Mouse (Mus musculus) heart, embryonic 16.5 days (tissue): ENCODE measurements at regions not wholly inside any gene's neighbourhood (a gene's known extent, or its start where the extent isn't known, plus 50 kb on each side); places are given as distances from the start of the nearest gene placed in this dataset.

Source experiments
- ATAC-seq: fragments of 200-750 bp; cut with Nextera tagmentation; replicated peaks from 2 replicates; pipeline ENCODE4 v1.8.0; 2017; ENCODE audit warnings: moderate number of reproducible peaks; ENCODE audit not compliant: insufficient read depth, low FRiP score; ENCODE audit errors: extremely low read depth
- H3K27ac ChIP-seq: fragments of 300-500 bp; sonication (generic); 2 replicates; pipeline ENCODE4 v1.5.1; 2014; ENCODE audit warnings: mild to moderate bottlenecking, low read length, control low read depth, moderate library complexity
- H3K27me3 ChIP-seq: fragments of 300-500 bp; sonication (generic); 2 replicates; pipeline ENCODE4 v1.6.1; 2014; ENCODE audit warnings: low read length, mixed read lengths; ENCODE audit not compliant: control insufficient read depth, insufficient read depth
- H3K36me3 ChIP-seq: fragments of 300-500 bp; sonication (generic); 2 replicates; pipeline ENCODE4 v1.6.1; 2014; ENCODE audit not compliant: control insufficient read depth, insufficient read depth
- H3K4me1 ChIP-seq: fragments of 300-500 bp; sonication (generic); 2 replicates; pipeline ENCODE4 v1.6.1; 2014; ENCODE audit warnings: low read length, mixed read lengths; ENCODE audit not compliant: control insufficient read depth, insufficient read depth
- H3K4me2 ChIP-seq: fragments of 300-500 bp; sonication (generic); 2 replicates; pipeline ENCODE4 v1.6.1; 2014; ENCODE audit warnings: low read depth, mild to moderate bottlenecking, control low read depth, low read length
- H3K4me3 ChIP-seq: fragments of 300-500 bp; sonication (generic); 2 replicates; pipeline ENCODE4 v1.5.1; 2014; ENCODE audit warnings: mild to moderate bottlenecking, control low read depth, low read length
- H3K9ac ChIP-seq: fragments of 300-500 bp; sonication (generic); 2 replicates; pipeline ENCODE4 v1.6.1; 2014; ENCODE audit warnings: low read length, control low read depth
- H3K9me3 ChIP-seq: fragments of 300-500 bp; sonication (generic); replicated peaks from 2 replicates; pipeline ENCODE4 v1.6.1; 2016; ENCODE audit warnings: low read length; ENCODE audit not compliant: control insufficient read depth
- WGBS: fragments of 180-500 bp; shearing (Covaris S2); extraction: QIAGEN DNeasy Blood & Tissue Kit; methylation state at CpG from one replicate; pipeline ENCODE4 v1.1.7; 2014; 5-methylcytosine and 5-hydroxymethylcytosine counted together

DNA sequence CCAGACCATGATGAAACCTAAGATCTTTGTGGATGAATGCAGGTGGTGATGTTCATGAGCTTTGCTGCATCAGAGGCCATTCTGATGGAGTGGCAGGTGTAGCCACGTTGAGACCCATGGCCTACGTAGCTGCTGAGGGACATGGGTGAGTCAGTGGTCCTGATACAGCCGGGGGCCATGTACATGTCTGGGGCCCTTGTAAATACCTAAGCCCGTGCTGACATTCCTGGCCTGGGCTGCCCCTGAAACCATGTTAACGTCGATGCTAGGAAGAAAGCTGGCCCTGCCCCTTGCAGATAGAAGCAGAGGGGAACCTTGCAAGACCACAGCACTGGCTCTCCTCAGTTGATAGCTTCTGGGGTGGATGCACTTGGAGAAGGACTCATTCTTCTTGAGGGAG is 165.2 kb downstream of the Fam76b start:
- Histone ChIP-seq H3K9ac (no peak overlapping the region), H3K4me1 (peaks cover 4% of the 10 kb centered on the region; the same call in 1 of the 2 replicates), H3K36me3 (no peaks in the 10 kb centered on the region), H3K4me3 (no peak overlapping the region), H3K27ac (no peak overlapping the region), H3K9me3 (no peaks in the 10 kb centered on the region), H3K4me2 (no peak overlapping the region), H3K27me3 (no peaks in the 10 kb centered on the region)
- 75% methylated on average over 6 of the region's 6 CpGs for WGBS
- no peak for ATAC-seq

DNA sequence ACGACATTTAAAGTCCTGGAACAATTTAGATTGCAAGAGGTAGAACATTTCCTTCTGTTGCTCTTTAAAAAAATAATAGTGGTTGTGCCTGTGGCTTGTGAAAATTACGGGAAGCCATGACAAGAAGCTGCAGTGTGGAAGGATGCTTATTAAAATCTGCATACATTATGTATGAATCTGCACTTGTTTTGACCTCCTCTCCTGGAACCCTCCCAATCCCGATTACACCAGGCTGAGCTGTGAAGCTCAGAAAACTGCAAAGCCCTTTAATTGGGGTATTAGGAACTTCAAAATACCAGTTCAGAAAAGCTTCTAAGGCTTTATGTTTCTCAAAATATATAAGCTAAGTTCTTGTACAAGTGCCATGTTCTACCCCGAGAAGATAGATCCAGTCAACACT is 171.8 kb downstream of the Fam76b start:
- Histone ChIP-seq H3K27me3 (no peaks in the 10 kb centered on the region), H3K36me3 (no peaks in the 10 kb centered on the region), H3K9me3 (no peaks in the 10 kb centered on the region), H3K4me3 (no peak overlapping the region), H3K4me2 (no peak overlapping the region), H3K9ac (no peak overlapping the region), H3K4me1 (no peaks in the 10 kb centered on the region), H3K27ac (no peak overlapping the region)
- 73% methylated on average over 4 of the region's 4 CpGs for WGBS
- ATAC-seq: no peak

DNA sequence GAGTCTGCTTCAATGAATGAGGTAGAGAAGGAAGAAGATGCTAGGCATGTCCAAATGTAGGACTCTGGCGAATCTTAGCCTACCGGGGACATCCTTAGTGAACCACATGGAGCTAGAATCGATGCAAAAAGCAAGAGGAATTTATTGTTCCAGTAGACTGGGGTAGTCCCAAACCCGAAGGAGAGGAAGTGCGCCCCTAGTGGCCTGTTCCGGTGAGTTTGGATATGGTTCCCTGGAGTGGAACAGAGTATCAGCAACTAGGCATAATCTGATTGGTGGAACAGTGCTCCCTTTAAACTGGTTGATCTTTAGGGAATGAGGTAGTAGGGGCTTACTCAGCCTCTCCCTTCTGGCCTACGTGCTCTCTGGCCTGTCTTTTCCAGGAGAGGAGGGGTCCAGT is 174.0 kb downstream of the Fam76b start:
- H3K4me3 ChIP-seq: no peak overlapping the region
- no peak for ATAC-seq

DNA sequence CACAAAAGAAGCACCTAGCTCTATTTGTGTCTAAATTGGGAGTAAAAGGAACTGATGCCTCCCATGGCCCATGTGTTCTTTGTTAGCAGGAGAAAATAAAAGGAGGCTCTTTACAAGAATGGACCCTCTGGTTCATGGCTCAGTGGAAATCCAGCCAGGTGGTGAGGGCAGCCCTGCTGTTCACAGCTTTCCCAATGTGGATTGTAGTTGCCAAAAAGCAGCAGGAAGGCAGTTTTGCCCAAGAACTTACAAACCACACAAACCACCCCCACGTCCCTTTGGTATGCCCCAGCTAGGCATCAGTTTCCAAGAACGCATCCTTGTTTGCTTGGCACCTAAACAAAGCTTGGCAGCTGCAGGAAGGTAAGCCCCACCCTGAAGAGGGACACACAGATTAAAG is 174.7 kb downstream of the Fam76b start:
- Histone ChIP-seq H3K4me2 (no peak overlapping the region), H3K9ac (no peak overlapping the region), H3K36me3 (no peaks in the 10 kb centered on the region), H3K9me3 (no peaks in the 10 kb centered on the region), H3K4me3 (no peak overlapping the region), H3K27ac (no peak overlapping the region), H3K27me3 (no peaks in the 10 kb centered on the region), H3K4me1 (peaks cover 9% of the 10 kb centered on the region)
- ATAC-seq: no peak
- 75% methylated on average over 2 of the region's 2 CpGs for WGBS

More for the DNA sequence above, 174.0 kb downstream of the Fam76b start:
- no peaks in the 10 kb centered on the region for H3K36me3 ChIP-seq
- no peak overlapping the region for H3K27ac ChIP-seq
- no peak overlapping the region for H3K9ac ChIP-seq
- WGBS: 72% methylated on average over 7 of the region's 7 CpGs
- no peaks in the 10 kb centered on the region for H3K27me3 ChIP-seq
- no peaks in the 10 kb centered on the region for H3K9me3 ChIP-seq
- no peak overlapping the region for H3K4me2 ChIP-seq
- H3K4me1 ChIP-seq: peaks cover 6% of the 10 kb centered on the region

DNA sequence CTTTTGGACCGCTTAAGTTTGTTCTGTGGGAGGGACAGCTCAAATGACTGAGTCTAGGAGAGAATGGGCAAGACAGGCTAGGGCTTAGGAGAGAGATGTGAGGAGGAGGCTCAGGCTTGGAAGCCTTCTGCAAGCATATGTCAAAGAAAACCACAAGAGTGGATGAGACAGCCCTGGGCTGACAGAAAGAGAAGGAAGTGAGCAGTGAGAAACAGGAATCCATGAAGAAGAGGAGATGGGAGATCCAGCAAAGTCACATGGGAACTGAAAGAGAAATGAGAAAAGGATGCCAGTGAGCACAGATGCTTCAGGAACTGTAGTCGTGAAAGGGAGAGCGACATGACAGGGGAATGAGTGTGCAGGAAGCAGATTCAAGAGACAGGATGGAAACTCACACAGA is 175.6 kb downstream of the Fam76b start:
- Histone ChIP-seq H3K36me3 (no peaks in the 10 kb centered on the region), H3K27me3 (no peaks in the 10 kb centered on the region), H3K4me1 (peaks cover 9% of the 10 kb centered on the region), H3K9ac (no peak overlapping the region), H3K9me3 (no peaks in the 10 kb centered on the region), H3K4me2 (no peak overlapping the region), H3K4me3 (no peak overlapping the region), H3K27ac (no peak overlapping the region)
- ATAC-seq: no peak; the same call in 1 of the 2 replicates
- WGBS: 82% methylated on average over 3 of the region's 3 CpGs

DNA sequence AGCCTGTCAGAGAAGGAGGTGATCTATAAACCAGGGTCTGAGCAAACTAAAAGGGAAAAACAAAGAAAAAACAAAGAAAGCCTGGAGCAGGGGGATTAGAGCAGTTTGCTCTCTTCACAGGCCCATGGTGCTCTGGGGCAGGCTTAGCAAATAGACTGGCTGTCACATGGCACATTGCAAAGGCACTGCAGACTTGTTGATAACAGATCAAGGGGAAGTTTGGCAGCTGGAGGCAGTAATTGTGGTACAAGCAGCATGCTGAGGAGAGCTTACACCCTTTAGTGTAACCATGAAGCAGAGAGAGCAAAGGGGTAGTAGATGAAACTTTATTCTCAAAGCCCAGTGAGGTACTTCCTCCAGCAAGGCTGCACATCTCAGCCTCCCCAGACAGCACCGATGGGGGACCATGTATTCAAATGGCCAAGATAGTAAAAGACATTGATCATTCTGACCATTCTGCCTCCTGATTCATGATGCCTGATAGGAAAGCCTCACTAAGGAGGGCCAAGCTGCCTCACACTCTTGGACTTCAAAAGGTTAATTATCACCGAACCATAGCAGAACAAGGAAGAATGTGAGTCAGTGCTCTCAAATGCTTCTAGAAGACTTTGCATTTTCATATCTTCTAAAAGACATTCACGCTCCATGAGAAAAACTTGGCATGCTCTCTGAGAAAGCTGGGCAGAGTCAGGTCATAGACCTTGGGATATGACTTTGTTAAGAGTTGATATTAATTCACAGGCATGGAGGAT is 178.9 kb downstream of the Fam76b start:
- Histone ChIP-seq H3K27me3 (no peaks in the 10 kb centered on the region), H3K9ac (no peak overlapping the region), H3K4me3 (no peak overlapping the region), H3K27ac (no peak overlapping the region), H3K4me1 (peaks cover 9% of the 10 kb centered on the region), H3K36me3 (no peaks in the 10 kb centered on the region), H3K9me3 (peaks cover 6% of the 10 kb centered on the region; the same call in 1 of the 2 replicates), H3K4me2 (no peak overlapping the region)
- no peak for ATAC-seq
- WGBS: 65% methylated on average over 3 of the region's 3 CpGs

DNA sequence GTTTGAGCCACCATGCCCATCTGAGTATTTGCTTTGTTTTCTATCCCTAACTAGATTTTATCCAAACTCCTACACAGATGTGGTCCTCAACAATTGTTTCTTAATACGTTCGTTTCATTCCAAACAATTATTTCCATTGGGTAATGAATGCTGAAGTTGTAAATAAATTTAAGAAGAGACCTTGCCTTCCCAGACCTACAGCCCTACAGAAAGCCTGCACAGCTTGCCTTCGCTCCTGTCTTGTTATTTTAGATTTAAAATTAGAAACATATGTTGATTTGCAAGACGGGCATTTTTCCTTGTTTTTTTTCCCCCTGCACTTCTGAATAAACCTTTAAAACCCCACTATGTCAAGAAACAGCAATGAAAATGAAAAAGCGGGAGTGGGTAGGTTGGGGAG is 181.9 kb downstream of the Fam76b start:
- Histone ChIP-seq H3K4me3 (no peak overlapping the region), H3K4me1 (peaks cover 9% of the 10 kb centered on the region), H3K9ac (no peak overlapping the region), H3K27ac (no peak overlapping the region), H3K9me3 (peaks cover 6% of the 10 kb centered on the region; the same call in 1 of the 2 replicates), H3K27me3 (no peaks in the 10 kb centered on the region), H3K36me3 (no peaks in the 10 kb centered on the region), H3K4me2 (no peak overlapping the region)
- no peak for ATAC-seq
- 78% methylated on average over 5 of the region's 5 CpGs for WGBS

DNA sequence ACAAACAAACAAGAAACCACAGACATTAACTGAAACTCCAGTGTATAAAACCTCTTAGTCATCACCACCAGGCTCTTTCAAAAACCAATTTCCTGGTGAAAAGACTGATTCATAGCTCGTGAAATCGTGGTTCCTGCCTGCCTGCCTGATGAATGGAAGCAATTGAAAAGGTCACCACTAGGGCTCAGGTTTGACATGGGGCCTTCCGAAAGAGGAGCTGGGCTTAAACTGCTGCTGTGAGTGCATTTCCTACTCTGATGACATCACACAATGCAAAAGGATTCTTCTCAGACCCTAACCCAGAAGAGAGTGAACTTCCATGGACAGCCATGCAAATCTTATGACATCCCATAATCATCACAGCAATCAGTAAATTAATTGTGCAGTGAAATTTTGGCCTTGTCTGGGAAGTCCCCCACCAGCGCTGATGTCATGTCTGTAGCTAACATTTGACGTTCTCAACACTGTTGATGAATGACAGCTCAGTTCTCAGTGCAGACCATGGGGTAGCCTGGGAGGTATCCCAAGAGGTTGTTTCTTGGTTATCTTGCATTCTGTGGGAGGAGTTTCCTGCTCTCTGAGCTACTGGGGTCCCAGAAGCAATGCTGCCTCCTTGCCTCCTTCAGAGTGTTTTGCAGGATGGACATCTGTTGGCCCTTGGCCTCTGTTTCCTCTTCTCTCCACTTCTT is 182.9 kb downstream of the Fam76b start:
- H3K27ac ChIP-seq: no peak overlapping the region
- peaks cover 9% of the 10 kb centered on the region for H3K4me1 ChIP-seq
- H3K27me3 ChIP-seq: no peaks in the 10 kb centered on the region; the same call in 1 of the 2 replicates
- peaks cover 6% of the 10 kb centered on the region; the same call in 1 of the 2 replicates for H3K9me3 ChIP-seq
- 44% methylated on average over 5 of the region's 5 CpGs for WGBS
- H3K4me3 ChIP-seq: no peak overlapping the region
- no peak overlapping the region for H3K4me2 ChIP-seq
- no peak overlapping the region for H3K9ac ChIP-seq
- no peaks in the 10 kb centered on the region for H3K36me3 ChIP-seq
- peak; percentile 52; the same call in 1 of the 2 replicates for ATAC-seq

DNA sequence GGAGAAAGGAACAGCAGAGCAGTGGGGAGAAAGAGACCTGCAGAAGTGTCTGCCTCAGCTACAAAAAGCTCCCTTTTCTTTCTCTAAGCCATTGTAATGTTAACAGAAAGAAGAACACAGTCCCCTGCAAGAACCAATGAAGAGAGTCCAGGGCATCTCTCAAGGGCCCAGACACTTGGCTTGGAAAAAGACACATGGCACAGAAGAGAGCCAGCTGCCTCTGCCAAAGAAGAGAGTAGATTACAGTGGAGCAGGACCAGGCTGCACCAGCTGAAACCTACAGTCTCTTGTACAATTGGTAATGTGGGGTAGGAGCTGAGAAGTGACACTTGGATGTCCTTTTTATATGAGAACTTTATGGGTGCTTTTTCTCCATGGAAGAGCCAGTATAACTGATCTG is 196.7 kb downstream of the Fam76b start:
- Histone ChIP-seq H3K9me3 (no peaks in the 10 kb centered on the region), H3K27ac (no peak overlapping the region), H3K4me3 (no peak overlapping the region), H3K9ac (no peak overlapping the region), H3K4me2 (no peak overlapping the region), H3K27me3 (no peaks in the 10 kb centered on the region), H3K4me1 (no peaks in the 10 kb centered on the region), H3K36me3 (no peaks in the 10 kb centered on the region)
- no peak for ATAC-seq
